Mouse (Mus musculus): Measurements from ENCODE around the gene Olfr1264. TPM values are rescaled to one million over a fixed set of nuclear protein-coding genes. Genes with fewer than 3 reads are reported as not detected.

The Olfr1264 gene
- total RNA-seq (2023): not detected

GRCm38 (mm10) chr2:90025477-90025876 lies at the start of gene Olfr1264:
TSS of gene Olfr1264 (minus strand) at chr2:90025577.

GRCm38 (mm10) chr2:90063494-90063893 lies 38.1 kb upstream of the Olfr1264 start, which contains the start of gene Olfr140:
TSS of gene Olfr140 (minus strand) at chr2:90063594.

GRCm38 (mm10) chr2:90035037-90035436 lies 9.7 kb upstream of the Olfr1264 start, which contains the start of gene Olfr1265:
TSS of gene Olfr1265 (plus strand) at chr2:90035337.

GRCm38 (mm10) chr2:90011831-90012230 lies 13.5 kb downstream of the Olfr1264 start, which contains the start of gene Olfr1263:
TSS of gene Olfr1263 (plus strand) at chr2:90012131.

GRCm38 (mm10) chr2:89999845-90000244 lies 25.5 kb downstream of the Olfr1264 start, which contains the start of gene Olfr1262:
TSS of gene Olfr1262 (plus strand) at chr2:90000145.

GRCm38 (mm10) chr2:89990921-89991320 lies 34.5 kb downstream of the Olfr1264 start, which contains the start of gene Olfr1261:
TSS of gene Olfr1261 (plus strand) at chr2:89991221.

GRCm38 (mm10) chr2:89974184-89974583 lies 51.2 kb downstream of the Olfr1264 start, which contains the start of gene Olfr1260:
TSS of gene Olfr1260 (plus strand) at chr2:89974340.

Other genes starting within 250 kb of the Olfr1264 start
- not detected for gene Olfr1254, start 232.0 kb downstream of the Olfr1264 start, total RNA-seq (2023)
- not detected for gene Olfr1255, start 213.5 kb downstream of the Olfr1264 start, total RNA-seq (2023)
- not detected for gene Olfr1256, start 184.0 kb downstream of the Olfr1264 start, total RNA-seq (2023)
- gene Olfr48, start 177.4 kb downstream of the Olfr1264 start, total RNA-seq (2023): not detected
- gene Olfr1257, start 147.1 kb downstream of the Olfr1264 start, total RNA-seq (2023): not detected
- not detected for gene Olfr1258, start 98.3 kb downstream of the Olfr1264 start, total RNA-seq (2023)
- gene Olfr1259, start 76.9 kb downstream of the Olfr1264 start, total RNA-seq (2023): not detected
- gene Olfr1260, start 51.2 kb downstream of the Olfr1264 start, total RNA-seq (2023): not detected
- gene Olfr1261, start 34.4 kb downstream of the Olfr1264 start, total RNA-seq (2023): not detected
- not detected for gene Olfr1262, start 25.4 kb downstream of the Olfr1264 start, total RNA-seq (2023)
- gene Olfr1263, start 13.4 kb downstream of the Olfr1264 start, total RNA-seq (2023): not detected
- gene Olfr1265, start 9.8 kb upstream of the Olfr1264 start, total RNA-seq (2023): not detected
- gene Olfr140, start 38.0 kb upstream of the Olfr1264 start, total RNA-seq (2023): not detected
- not detected for gene Olfr1269, start 95.8 kb upstream of the Olfr1264 start, total RNA-seq (2023)
- gene Olfr32, start 116.7 kb upstream of the Olfr1264 start, total RNA-seq (2023): not detected
- not detected for gene Olfr1270, start 127.5 kb upstream of the Olfr1264 start, total RNA-seq (2023)
- under 1 TPM; 0.33 to 0.50 TPM for gene Olfr1506, start 198.9 kb upstream of the Olfr1264 start, total RNA-seq (2023)
- gene Olfr142, start 232.0 kb upstream of the Olfr1264 start, total RNA-seq (2023): not detected
- not detected for gene Olfr1271, start 245.5 kb upstream of the Olfr1264 start, total RNA-seq (2023)

Measured in monocyte, adult 59 days (primary cell).